Mouse (Mus musculus) urinary bladder, postnatal 10 days (tissue): Measurements from ENCODE around the gene Krtap26-1.

Source experiments
- DNase-seq: peaks from one replicate; pipeline ENCODE4 v3.0.0; 2022; ENCODE audit warnings: low spot score

Krtap26-1 gene

GRCm38 (mm10) chr16:88647358-88647846, at the start of gene Krtap26-1:
TSS of gene Krtap26-1 (minus strand) at chr16:88647796.
- DNase-seq: no peak

GRCm38 (mm10) chr16:88696256-88696655, 48.7 kb upstream of the Krtap26-1 start:
- DNase-seq: no peak

GRCm38 (mm10) chr16:88681282-88681681, 33.7 kb upstream of the Krtap26-1 start:
- DNase-seq: no peak

GRCm38 (mm10) chr16:88679099-88679498, 31.5 kb upstream of the Krtap26-1 start:
- no peak for DNase-seq

GRCm38 (mm10) chr16:88671571-88671970, 24.0 kb upstream of the Krtap26-1 start, which contains the start of gene Krtap27-1:
TSS of gene Krtap27-1 (minus strand) at chr16:88671671.
- no peak for DNase-seq

- DNase-seq: no peak
Observed at GRCm38 (mm10) chr16:88657426-88657825, 9.8 kb upstream of the Krtap26-1 start.

- DNase-seq: no peak
Observed at GRCm38 (mm10) chr16:88651952-88652351, 4.4 kb upstream of the Krtap26-1 start.

- no peak for DNase-seq
Observed at GRCm38 (mm10) chr16:88651082-88651481, 3.5 kb upstream of the Krtap26-1 start.

GRCm38 (mm10) chr16:88646366-88647111, 1.1 kb downstream of the Krtap26-1 start:
- DNase-seq: no peak

- no peak for DNase-seq
Observed at GRCm38 (mm10) chr16:88640053-88640452, 7.5 kb downstream of the Krtap26-1 start.

GRCm38 (mm10) chr16:88635142-88635541, 12.5 kb downstream of the Krtap26-1 start:
- DNase-seq: no peak

GRCm38 (mm10) chr16:88631474-88631873, 16.1 kb downstream of the Krtap26-1 start:
- DNase-seq: no peak

GRCm38 (mm10) chr16:88627566-88627965, 20.0 kb downstream of the Krtap26-1 start, which contains the start of gene 2310079G19Rik:
TSS of gene 2310079G19Rik (minus strand) at chr16:88627666.
- no peak for DNase-seq

- no peak for DNase-seq
Observed at GRCm38 (mm10) chr16:88612712-88613111, 34.9 kb downstream of the Krtap26-1 start.

GRCm38 (mm10) chr16:88611922-88612321, 35.7 kb downstream of the Krtap26-1 start, which contains the start of gene Krtap24-1:
TSS of gene Krtap24-1 (minus strand) at chr16:88612279.
- no peak for DNase-seq

GRCm38 (mm10) chr16:88604570-88604969, 43.0 kb downstream of the Krtap26-1 start:
- no peak for DNase-seq

GRCm38 (mm10) chr16:88602464-88602863, 45.1 kb downstream of the Krtap26-1 start:
- no peak for DNase-seq

- DNase-seq: no peak
Observed at GRCm38 (mm10) chr16:88600303-88600702, 47.3 kb downstream of the Krtap26-1 start.

GRCm38 (mm10) chr16:88599504-88600237, 47.9 kb downstream of the Krtap26-1 start:
- DNase-seq: no peak
